In genomic region chr9:62679398-62679797, GRCm38 (mm10) we compare ENCODE assay signal across 22 mouse cellular contexts. TPM values are rescaled to one million over a fixed set of nuclear protein-coding genes. Genes with fewer than 3 reads are reported as not detected.
DNase-seq lines count a peak whose midpoint lies in the region; ATAC-seq and TF ChIP-seq lines count a peak whose summit lies in the region.
"Had no signal": no experiment of that assay in that cellular context is flagged by ENCODE, and none has a peak within 500 bp of the region (broad histone marks: within the 10 kb centered on the region; RNA-seq: fewer than 3 reads in every experiment).

No protein-coding gene starts in this region.

- no peak overlapping the region for H3K27ac ChIP-seq in gastrocnemius, adult 2 months
- no peak overlapping the region for H3K27ac ChIP-seq in midbrain, embryonic 11.5 days (ENCODE audit: low read depth, low read length)
- H3K27ac ChIP-seq in midbrain, embryonic 10.5 days (replicated peaks): no peak overlapping the region
- no peak overlapping the region for H3K27ac ChIP-seq in limb, embryonic 10.5 days
- H3K27ac ChIP-seq: forebrain, embryonic 12.5 days; heart, embryonic 15.5 days; layer of hippocampus, adult 2 months; midbrain, embryonic 12.5 days; neural tube, embryonic 12.5 days; stomach, embryonic 15.5 days had no signal

- peaks cover 31% of the 10 kb centered on the region for H3K27me3 ChIP-seq in midbrain, embryonic 11.5 days (ENCODE audit: control insufficient read depth, insufficient read depth, low read length)
- H3K27me3 ChIP-seq in midbrain, embryonic 10.5 days (ENCODE audit: low read depth, poor library complexity, severe bottlenecking): peaks cover 63% of the 10 kb centered on the region
- peaks cover 69% of the 10 kb centered on the region for H3K27me3 ChIP-seq in limb, embryonic 10.5 days (ENCODE audit: low read depth, poor library complexity, severe bottlenecking)

- intact Hi-C loops in gastrocnemius, adult 2 months (cut with DNase I): no loop called here
- intact Hi-C loops in gastrocnemius, postnatal 36 days (cut with DNase I): no loop called here

- H3K4me3 ChIP-seq in gastrocnemius, adult 2 months: peak overlapping the region; percentile 76
- H3K4me3 ChIP-seq in midbrain, embryonic 11.5 days (ENCODE audit: low read depth, low read length): no peak overlapping the region
- H3K4me3 ChIP-seq in midbrain, embryonic 10.5 days: no peak overlapping the region
- peak overlapping the region; percentile 58; the same call in 1 of the 2 replicates for H3K4me3 ChIP-seq in limb, embryonic 10.5 days
- H3K4me3 ChIP-seq: erythroblast, embryonic 14.5 days had no signal

- no peak overlapping the region for H3K4me2 ChIP-seq in midbrain, embryonic 11.5 days

- ATAC-seq in midbrain, embryonic 11.5 days (ENCODE audit: low FRiP score): no peak
- ATAC-seq: liver, postnatal 0 days; lung, postnatal 0 days had no signal

- no peak overlapping the region for H3K9ac ChIP-seq in midbrain, embryonic 11.5 days (ENCODE audit: low read length)
- H3K9ac ChIP-seq: forebrain, embryonic 12.5 days; liver, postnatal 0 days; midbrain, embryonic 12.5 days; neural tube, embryonic 12.5 days; stomach, embryonic 15.5 days had no signal

- WGBS in midbrain, embryonic 11.5 days: 58% methylated on average over 4 of the region's 4 CpGs
- 67% methylated on average over 4 of the region's 4 CpGs for WGBS in midbrain, embryonic 10.5 days
- 73% methylated on average over 4 of the region's 4 CpGs for WGBS in limb, embryonic 10.5 days

- TF ChIP-seq CTCF in gastrocnemius, adult 2 months (IDR thresholded peaks at IDR 0.05): no peak

- peaks cover 13% of the 10 kb centered on the region for H3K4me1 ChIP-seq in midbrain, embryonic 11.5 days (ENCODE audit: control insufficient read depth, insufficient read depth, low read length)
- peaks cover 24% of the 10 kb centered on the region for H3K4me1 ChIP-seq in midbrain, embryonic 10.5 days
- H3K4me1 ChIP-seq in limb, embryonic 10.5 days: peaks cover 34% of the 10 kb centered on the region

- H3K36me3 ChIP-seq in midbrain, embryonic 11.5 days (ENCODE audit: control insufficient read depth, insufficient read depth, low read length): no peaks in the 10 kb centered on the region
- no peaks in the 10 kb centered on the region for H3K36me3 ChIP-seq in midbrain, embryonic 10.5 days
- H3K36me3 ChIP-seq in limb, embryonic 10.5 days: no peaks in the 10 kb centered on the region
- H3K36me3 ChIP-seq: forebrain, embryonic 12.5 days; heart, embryonic 15.5 days; midbrain, embryonic 12.5 days; neural tube, embryonic 12.5 days; stomach, embryonic 15.5 days had no signal

- no peak for DNase-seq in gastrocnemius, adult 2 months
- DNase-seq in gastrocnemius, postnatal 36 days: no peak
- DNase-seq in midbrain, embryonic 11.5 days (ENCODE audit: low spot score, missing footprints): peak; percentile 82
- no peak for DNase-seq in midbrain, embryonic 10.5 days (ENCODE audit: low spot score)
- no peak for DNase-seq in limb, embryonic 10.5 days (ENCODE audit: low spot score)
- no peak for DNase-seq in layer of hippocampus, adult 9-11 months
- DNase-seq in ovary, adult 18-20 months (ENCODE audit: low spot score): no peak
- DNase-seq: cerebellum, adult 8-10 months; cerebellum, postnatal 36 days; embryo, embryonic 11 days; kidney, postnatal 25 days; liver, postnatal 0 days; right cerebral cortex, postnatal 4 days; thymus, postnatal 36 days had no signal

- no peaks in the 10 kb centered on the region for H3K9me3 ChIP-seq in midbrain, embryonic 11.5 days (ENCODE audit: control insufficient read depth, low read length)
- no peaks in the 10 kb centered on the region for H3K9me3 ChIP-seq in midbrain, embryonic 10.5 days (replicated peaks)
- H3K9me3 ChIP-seq in limb, embryonic 10.5 days (replicated peaks): no peaks in the 10 kb centered on the region
- H3K9me3 ChIP-seq: forebrain, embryonic 12.5 days; heart, embryonic 15.5 days; midbrain, embryonic 12.5 days; neural tube, embryonic 12.5 days; stomach, embryonic 15.5 days had no signal

RNA-seq across cellular contexts. Expression of gene Itga11, which starts 1.8 kb away (rescaled TPM):
- 1 to 10 TPM; 3.2 to 5.1 TPM for total RNA-seq in gastrocnemius, adult 2 months (2021)
- total RNA-seq in gastrocnemius, postnatal 36 days (2021): 1 to 10 TPM; 3.2 to 3.3 TPM
- polyA plus RNA-seq in midbrain, embryonic 11.5 days (2014; fragmentation: Nextera tagmentation; extraction: Ambion mirVana): 2.4 and 3.9 TPM in 2 replicates
- 2.3 and 3.4 TPM in 2 replicates for polyA plus RNA-seq in midbrain, embryonic 10.5 days (2016; fragmentation: Nextera tagmentation; extraction: Ambion mirVana)
- polyA plus RNA-seq in limb, embryonic 10.5 days (2016; fragmentation: Nextera tagmentation; extraction: Ambion mirVana): 0.45 and 2.2 TPM in 2 replicates
- polyA plus RNA-seq: erythroblast, embryonic 14.5 days had no signal

Comparison
In these comparisons a context has a peak if more than half of its experiments do, and no peak if none do; other contexts are left out.
1. H3K4me3 ChIP-seq: peak in gastrocnemius, adult 2 months (single experiment) and limb, embryonic 10.5 days (single experiment); none in midbrain, embryonic 11.5 days (single experiment) and midbrain, embryonic 10.5 days (single experiment).